ENCODE assay signal across 8 mouse cellular contexts in the genomic region with DNA sequence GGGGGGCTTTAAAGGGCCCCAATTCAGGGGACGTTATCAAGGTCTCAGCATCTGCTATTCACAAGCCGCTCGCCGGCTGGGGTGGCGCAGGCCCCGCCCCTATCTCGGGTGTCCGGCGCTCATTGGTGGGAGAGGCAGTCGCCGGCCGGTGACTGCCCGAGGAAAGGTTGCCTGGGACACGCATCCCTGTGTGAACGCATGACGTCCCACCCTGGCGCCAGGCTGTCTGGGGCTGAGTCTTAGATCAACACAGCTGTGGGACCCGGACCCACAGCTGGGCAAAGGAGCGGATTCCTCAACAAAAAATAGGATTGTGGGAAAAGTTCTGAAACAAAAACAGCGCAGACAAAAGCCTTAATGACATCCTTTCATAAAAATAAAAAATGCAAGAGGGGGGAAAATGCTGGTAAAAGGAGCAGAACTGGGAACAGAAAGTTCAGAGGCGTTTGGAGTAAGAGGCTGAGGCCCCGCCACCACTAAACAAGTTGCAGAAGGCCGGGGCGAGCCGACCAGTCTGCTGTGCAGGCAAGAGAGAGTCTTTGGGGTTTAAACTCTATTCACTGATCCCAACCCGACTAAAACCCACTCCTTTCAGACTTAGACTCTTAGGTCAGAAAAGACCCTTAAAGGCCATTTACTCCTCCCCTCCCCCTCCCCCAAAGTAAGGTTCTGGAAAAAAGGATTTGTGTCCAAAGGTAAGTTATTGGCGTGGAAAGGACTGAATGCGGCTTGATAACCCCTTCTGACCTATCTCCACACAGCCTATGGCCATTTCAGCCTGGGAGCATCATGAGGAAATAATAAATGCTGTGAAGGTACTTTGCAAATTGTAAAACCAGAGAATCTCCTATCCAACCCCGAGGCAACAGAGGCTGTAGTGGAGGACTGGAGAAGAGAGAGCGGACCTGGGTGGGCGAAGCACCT. TPM values are rescaled to one million over a fixed set of nuclear protein-coding genes. Genes with fewer than 3 reads are reported as not detected.
A peak's percentile ranks its signal among the peaks of the same experiment; 100 is the strongest.
DNase-seq lines count a peak whose midpoint lies in the region; ATAC-seq and TF ChIP-seq lines count a peak whose summit lies in the region.

No protein-coding gene starts in this region.

- WGBS in heart, embryonic 11.5 days (ENCODE audit: insufficient replicate concordance), result 8% methylated on average over 31 of the region's 31 CpGs
- 4% methylated on average over 31 of the region's 31 CpGs for WGBS in kidney, embryonic 16.5 days
- WGBS in liver, embryonic 13.5 days (ENCODE audit: insufficient replicate concordance), result 13% methylated on average over 31 of the region's 31 CpGs

- peak overlapping the region; percentile 54 for H3K4me2 ChIP-seq in heart, embryonic 11.5 days
- H3K4me2 ChIP-seq in kidney, embryonic 16.5 days (replicated peaks; ENCODE audit: low read depth, low read length), result peak overlapping the region; percentile 47
- H3K4me2 ChIP-seq in liver, embryonic 13.5 days, result peak overlapping the region; percentile 49

- peak; percentile 82 for ATAC-seq in heart, embryonic 11.5 days (replicated peaks; ENCODE audit: insufficient number of reproducible peaks, low FRiP score, low TSS enrichment)
- ATAC-seq in kidney, embryonic 16.5 days (ENCODE audit: low FRiP score, low TSS enrichment), result peak; percentile 90
- ATAC-seq in liver, embryonic 13.5 days (ENCODE audit: low read depth), result peak; percentile 65

- peaks cover 25% of the 10 kb centered on the region for H3K4me1 ChIP-seq in embryonic fibroblast, embryonic 13.5 days (ENCODE audit: control insufficient read depth, insufficient read depth, low read length)
- peaks cover 55% of the 10 kb centered on the region for H3K4me1 ChIP-seq in heart, embryonic 11.5 days (ENCODE audit: control insufficient read depth, insufficient read depth, low read length)
- H3K4me1 ChIP-seq in kidney, embryonic 16.5 days (ENCODE audit: insufficient read depth, low read length), result peaks cover 59% of the 10 kb centered on the region
- peaks cover 58% of the 10 kb centered on the region for H3K4me1 ChIP-seq in liver, embryonic 13.5 days (replicated peaks)

- no peak; the same call in 1 of the 2 replicates for TF ChIP-seq POLR2A in embryonic fibroblast, embryonic 13.5 days (IDR thresholded peaks at IDR 0.05; ENCODE audit: low read depth, low read length)

- peak overlapping the region; percentile 3; the same call in 1 of the 2 replicates for H3K4me3 ChIP-seq in embryonic fibroblast, embryonic 13.5 days (ENCODE audit: insufficient read depth, low read length)
- H3K4me3 ChIP-seq in heart, embryonic 11.5 days (ENCODE audit: low read depth, low read length), result peak overlapping the region; percentile 18; the same call in 1 of the 2 replicates
- peak overlapping the region; percentile 27 for H3K4me3 ChIP-seq in kidney, embryonic 16.5 days (ENCODE audit: low read length)
- H3K4me3 ChIP-seq in liver, embryonic 13.5 days (replicated peaks), result peak overlapping the region; percentile 8; the same call in 1 of the 2 replicates

- no peaks in the 10 kb centered on the region for H3K36me3 ChIP-seq in heart, embryonic 11.5 days (ENCODE audit: control insufficient read depth, insufficient read depth, low read length)
- peaks cover 8% of the 10 kb centered on the region; the same call in 1 of the 2 replicates for H3K36me3 ChIP-seq in kidney, embryonic 16.5 days (ENCODE audit: insufficient read depth, low read length)
- no peaks in the 10 kb centered on the region for H3K36me3 ChIP-seq in liver, embryonic 13.5 days

- no peaks in the 10 kb centered on the region for H3K9me3 ChIP-seq in heart, embryonic 11.5 days (replicated peaks; ENCODE audit: control insufficient read depth, low read length)
- no peaks in the 10 kb centered on the region for H3K9me3 ChIP-seq in kidney, embryonic 16.5 days (ENCODE audit: low read length)
- H3K9me3 ChIP-seq in liver, embryonic 13.5 days (replicated peaks), result no peaks in the 10 kb centered on the region

- H3K27ac ChIP-seq in embryonic fibroblast, embryonic 13.5 days (ENCODE audit: insufficient read depth, low read length), result peak overlapping the region; percentile 100
- H3K27ac ChIP-seq in heart, embryonic 11.5 days (ENCODE audit: low read depth, low read length), result peak overlapping the region; percentile 97
- H3K27ac ChIP-seq in kidney, embryonic 16.5 days (ENCODE audit: low read length), result peak overlapping the region; percentile 99
- H3K27ac ChIP-seq in liver, embryonic 13.5 days, result peak overlapping the region; percentile 78

- no peak for TF ChIP-seq CTCF in embryonic fibroblast, embryonic 13.5 days (IDR thresholded peaks at IDR 0.05; ENCODE audit: borderline replicate concordance, insufficient read depth, low read length)

- no peaks in the 10 kb centered on the region for H3K27me3 ChIP-seq in heart, embryonic 11.5 days (ENCODE audit: control insufficient read depth, insufficient read depth, low read length)
- no peaks in the 10 kb centered on the region for H3K27me3 ChIP-seq in kidney, embryonic 16.5 days (ENCODE audit: insufficient read depth, low read length)
- peaks cover 100% of the 10 kb centered on the region for H3K27me3 ChIP-seq in liver, embryonic 13.5 days

- peak; percentile 93 for DNase-seq in 3134 (ENCODE audit: extremely low read depth, insufficient read length, low spot score)
- DNase-seq in adrenal gland, adult 8-10 months, result peak; percentile 94
- DNase-seq in liver, embryonic 13.5 days, result peak; percentile 69
- peak; percentile 95 for DNase-seq in neural tube, embryonic 10.5 days (ENCODE audit: extremely low spot score, low spot score)
- peak; percentile 48 for DNase-seq in telencephalon, adult 2 months (ENCODE audit: low read depth, low spot score)

- H3K9ac ChIP-seq in heart, embryonic 11.5 days (ENCODE audit: low read depth, low read length), result peak overlapping the region; percentile 66
- peak overlapping the region; percentile 61 for H3K9ac ChIP-seq in kidney, embryonic 16.5 days (replicated peaks; ENCODE audit: low read length)
- 0 out of 2 replicates have a peak overlapping the region, but pooled peaks have one; percentile 14 for H3K9ac ChIP-seq in liver, embryonic 13.5 days

RNA-seq across cellular contexts. Expression of a gene that starts 2.7 kb away (rescaled TPM):
- total RNA-seq in adrenal gland, adult 8-10 months (2022), result 10 to 100 TPM; 58.3 to 76.8 (median 73.8) TPM
- polyA plus RNA-seq in embryonic fibroblast, embryonic 13.5 days (2011; ENCODE audit: insufficient read length, low read depth, missing spikeins), result 201 and 239 TPM in 2 replicates
- polyA plus RNA-seq in heart, embryonic 11.5 days (2014; fragmentation: Nextera tagmentation; extraction: Ambion mirVana), result 411 and 415 TPM in 2 replicates
- 953 and 999 TPM in 2 replicates for polyA plus RNA-seq in kidney, embryonic 16.5 days (2015; fragmentation: Nextera tagmentation; extraction: Ambion mirVana)
- 48.1 and 51.3 TPM in 2 replicates for polyA plus RNA-seq in liver, embryonic 13.5 days (2015; fragmentation: Nextera tagmentation; extraction: Ambion mirVana)

RNA-seq across cellular contexts. Expression of a gene that starts 31.6 kb away (rescaled TPM):
- total RNA-seq in adrenal gland, adult 8-10 months (2022), result 1 to 10 TPM; 2.6 to 3.6 (median 2.7) TPM
- polyA plus RNA-seq in embryonic fibroblast, embryonic 13.5 days (2011; ENCODE audit: insufficient read length, low read depth, missing spikeins), result 0.78 and 1.1 TPM in 2 replicates
- polyA plus RNA-seq in heart, embryonic 11.5 days (2014; fragmentation: Nextera tagmentation; extraction: Ambion mirVana), result 4.8 and 5.8 TPM in 2 replicates
- polyA plus RNA-seq in kidney, embryonic 16.5 days (2015; fragmentation: Nextera tagmentation; extraction: Ambion mirVana), result 7.3 and 8.3 TPM in 2 replicates
- polyA plus RNA-seq in liver, embryonic 13.5 days (2015; fragmentation: Nextera tagmentation; extraction: Ambion mirVana), result 64.7 and 72.1 TPM in 2 replicates

Comparison
In these comparisons a context has a peak if more than half of its experiments do, and no peak if none do; other contexts are left out.
1. Peak in every context shown above with its lines: DNase-seq, ATAC-seq, H3K4me3 ChIP-seq and H3K27ac ChIP-seq.
2. H3K9ac ChIP-seq: peak in every context shown above with its lines; median percentile 66 in heart, embryonic 11.5 days; 61 in kidney, embryonic 16.5 days; 14 in liver, embryonic 13.5 days.